Mouse (Mus musculus) layer of hippocampus, adult 9-11 months (tissue): ENCODE measurements around the gene Kcnj9.

ENCODE experiments used
- DNase-seq: peaks from one replicate; pipeline ENCODE4 v3.0.0; 2022

Gene Kcnj9

DNA sequence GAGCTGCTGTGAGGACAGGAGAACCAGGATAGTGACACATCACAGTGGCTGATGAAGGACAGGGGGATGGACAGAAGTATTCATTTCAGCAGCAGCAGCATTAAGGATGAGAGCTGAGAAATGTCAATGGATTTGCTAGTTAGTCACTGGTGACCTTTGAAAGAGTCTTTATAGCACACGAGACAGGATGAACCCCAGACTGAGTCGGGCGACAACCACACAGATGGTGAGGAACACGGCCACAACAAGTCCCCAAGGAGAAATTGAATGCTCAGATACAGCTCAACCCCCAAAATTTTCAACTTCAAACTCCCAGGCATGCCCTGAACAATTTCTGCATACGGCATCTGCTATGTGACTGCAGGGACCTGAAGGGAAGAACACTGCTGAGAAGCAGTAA, 42.4 kb downstream of the Kcnj9 start:
- DNase-seq, result no peak

DNA sequence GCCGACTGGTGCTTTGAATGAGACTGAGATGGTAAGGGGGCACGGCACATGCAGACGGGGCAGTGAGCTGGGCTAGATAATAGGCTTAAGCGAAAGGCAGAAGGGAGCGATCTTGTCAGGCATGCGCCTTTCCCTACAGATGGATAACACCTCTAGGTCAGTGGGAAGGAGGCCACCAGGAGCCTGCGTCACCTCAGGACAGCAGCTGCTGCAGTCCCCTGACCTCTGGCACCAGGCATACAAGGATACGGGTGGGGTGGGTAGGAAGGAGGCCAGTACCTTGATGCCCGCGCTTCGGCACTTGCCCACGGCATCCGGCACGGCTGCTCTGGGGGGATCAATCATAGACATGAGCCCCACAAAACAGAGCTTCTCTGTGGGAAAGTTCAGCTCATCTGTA, 44.9 kb downstream of the Kcnj9 start:
- DNase-seq, result no peak

DNA sequence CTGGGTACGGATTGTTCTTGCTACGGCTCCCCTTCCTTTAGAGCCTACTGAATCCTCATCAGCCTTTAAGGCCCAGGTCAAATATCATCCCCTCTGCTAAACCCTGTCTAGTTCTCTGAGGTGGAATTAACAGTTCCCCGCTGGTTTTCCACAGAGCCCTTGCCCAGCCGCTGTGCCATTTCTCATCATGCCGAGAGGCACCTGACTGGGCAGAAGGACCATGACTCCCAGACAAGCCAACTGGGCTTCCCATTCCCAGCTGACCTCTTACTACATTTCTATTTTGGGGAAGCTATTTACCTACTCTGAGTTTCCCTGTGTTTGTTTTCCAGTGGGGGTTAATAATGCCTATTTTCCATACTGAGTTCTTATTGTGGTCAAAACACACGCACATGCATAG, 46.0 kb downstream of the Kcnj9 start:
- no peak for DNase-seq

DNA sequence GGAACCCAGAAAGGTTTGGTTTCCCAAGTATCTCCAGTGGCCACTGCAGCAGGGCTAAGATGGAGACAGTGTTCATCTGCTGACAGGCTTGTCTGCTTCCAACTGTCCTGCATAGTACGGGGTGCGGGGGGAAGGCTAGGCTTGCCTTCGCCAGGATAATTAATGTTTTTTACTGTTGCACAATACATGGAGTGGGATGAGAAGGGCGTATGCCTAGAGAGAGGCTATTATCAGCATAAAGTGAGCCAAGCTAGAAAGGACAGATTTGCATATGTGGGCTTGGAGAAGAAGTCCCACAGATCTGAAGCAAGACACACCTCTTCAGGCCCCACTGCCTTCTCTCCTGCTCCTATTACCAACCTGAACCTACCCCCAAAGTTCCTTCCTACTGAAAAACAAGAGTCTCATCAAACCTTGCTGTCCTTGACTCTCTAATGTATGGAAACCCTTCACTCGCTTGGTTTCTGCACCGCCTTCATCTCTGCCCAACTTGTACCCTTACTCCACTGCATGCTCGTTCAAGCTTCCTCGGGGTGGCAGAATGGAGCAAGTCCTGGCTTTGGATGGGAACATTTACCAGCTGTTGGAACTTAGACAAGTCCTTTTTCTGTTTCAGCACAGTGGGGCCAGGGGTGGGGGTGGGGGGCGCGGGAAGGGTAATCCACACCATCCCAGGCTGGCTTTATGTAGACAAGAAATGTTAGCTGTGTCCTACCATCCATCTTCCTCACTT, 47.4 kb downstream of the Kcnj9 start:
- peak; percentile 60 for DNase-seq

DNA sequence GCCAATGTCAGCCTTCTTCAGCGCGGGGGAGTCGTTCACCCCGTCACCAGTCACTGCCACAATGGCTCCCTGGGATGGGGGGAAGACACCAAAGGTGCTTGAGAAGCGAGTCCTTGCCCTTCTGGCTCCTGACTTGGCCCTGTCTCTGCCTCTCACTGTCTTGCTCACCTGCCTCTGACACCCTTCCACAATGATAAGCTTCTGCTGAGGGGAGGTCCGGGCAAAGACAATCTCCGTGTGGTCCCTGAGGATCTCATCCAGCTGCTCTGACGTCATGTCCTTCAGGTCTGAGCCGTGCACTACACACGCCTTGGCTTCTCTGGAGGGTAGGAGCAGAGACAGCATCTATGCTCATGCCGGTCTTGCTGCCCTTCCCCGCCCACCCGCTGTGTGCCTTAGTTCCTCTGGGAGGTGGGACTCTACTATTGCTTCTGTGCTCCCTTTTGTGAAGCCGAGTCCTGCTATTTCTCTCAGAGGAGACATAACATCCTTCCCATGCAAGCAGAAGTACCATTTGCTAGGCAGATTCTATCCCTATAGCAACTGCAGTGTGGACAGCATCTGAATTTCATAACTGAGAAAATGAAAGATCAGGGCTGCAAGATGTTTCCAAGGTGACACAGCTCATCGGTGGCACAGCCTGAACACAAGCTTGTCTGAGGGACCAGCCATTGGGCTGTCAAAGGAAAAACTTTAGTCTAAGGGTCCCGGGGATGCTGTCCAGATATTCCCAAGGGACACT, 49.2 kb downstream of the Kcnj9 start:
- no peak for DNase-seq

DNA sequence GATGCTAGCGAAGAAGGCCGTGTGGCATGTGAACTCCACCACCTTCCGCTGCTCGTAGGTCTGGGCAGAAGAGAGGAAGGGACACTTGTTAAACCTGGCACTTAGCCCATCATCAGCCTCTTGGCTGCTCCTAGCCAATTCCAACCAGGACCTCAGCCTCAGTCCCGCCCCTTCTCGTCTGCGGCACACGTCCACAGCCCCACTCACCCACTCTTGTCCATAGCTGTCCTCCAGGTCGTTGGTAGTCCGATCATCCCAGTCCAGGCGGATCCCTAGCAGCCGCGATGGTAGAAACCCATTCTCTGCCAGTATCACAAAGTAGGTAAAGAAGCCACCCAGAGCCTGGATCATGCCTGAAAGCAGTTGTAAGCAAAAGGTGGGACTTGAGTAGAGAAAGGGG, 50.8 kb downstream of the Kcnj9 start:
- no peak for DNase-seq

DNA sequence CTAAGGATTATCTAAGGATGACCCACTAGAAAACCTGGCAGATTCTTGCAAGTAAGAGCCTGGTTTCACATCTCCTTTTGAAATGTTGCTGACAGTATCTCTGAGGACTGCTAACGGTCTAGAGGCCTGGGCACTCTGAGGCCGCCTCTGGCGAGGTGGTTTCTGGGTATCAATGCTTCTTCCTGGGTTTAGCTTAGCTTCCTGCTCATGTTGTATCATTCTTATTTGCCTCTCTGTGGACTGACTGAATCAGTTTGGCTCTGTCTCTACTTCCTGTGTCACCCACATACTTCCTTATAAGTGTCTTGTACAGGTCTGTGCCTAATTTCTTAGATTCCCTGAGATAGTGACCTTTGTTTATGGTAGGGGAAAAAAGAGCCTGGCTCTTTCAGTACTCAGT, 51.9 kb downstream of the Kcnj9 start:
- DNase-seq, result no peak

DNA sequence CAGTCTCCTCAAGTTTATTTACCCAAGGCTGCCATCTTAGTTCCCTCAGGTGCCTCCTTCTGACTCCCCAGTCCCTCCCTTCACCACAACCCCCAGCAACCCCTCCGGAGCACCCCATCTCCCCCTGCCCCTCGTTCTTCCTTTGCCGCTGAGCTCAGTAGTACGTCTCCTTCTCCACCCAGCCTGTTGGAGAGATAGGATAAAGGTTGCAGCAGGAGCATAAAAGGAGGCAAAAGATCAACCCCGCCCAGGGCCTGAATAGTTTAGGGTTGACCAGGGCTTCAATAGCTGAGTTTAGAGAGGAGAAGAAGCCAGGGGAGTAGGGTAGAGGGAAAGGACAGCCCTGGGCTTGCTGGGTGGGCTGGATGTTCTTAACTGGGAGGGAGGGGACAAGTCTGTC, 54.6 kb downstream of the Kcnj9 start:
- no peak for DNase-seq

DNA sequence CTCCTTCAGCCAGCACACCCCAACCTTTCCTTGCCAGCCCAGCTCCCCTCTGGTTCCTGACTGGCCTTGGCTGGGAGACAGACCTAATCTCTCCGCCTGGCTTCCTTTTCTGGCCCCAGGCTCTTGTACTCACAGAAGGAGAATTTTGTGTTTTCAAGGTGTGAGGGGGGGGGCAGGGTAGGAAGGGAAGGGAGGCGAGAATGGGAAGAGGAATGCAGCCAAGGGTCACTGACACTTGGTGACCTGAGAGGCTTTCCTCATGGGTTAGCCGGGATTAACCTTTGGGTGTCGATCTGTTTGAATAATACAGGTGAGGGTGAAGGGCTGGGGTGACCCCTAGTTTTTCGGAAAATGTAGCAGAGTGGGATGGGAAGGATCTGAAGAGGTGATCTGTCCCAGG, 55.0 kb downstream of the Kcnj9 start:
- no peak for DNase-seq

DNA sequence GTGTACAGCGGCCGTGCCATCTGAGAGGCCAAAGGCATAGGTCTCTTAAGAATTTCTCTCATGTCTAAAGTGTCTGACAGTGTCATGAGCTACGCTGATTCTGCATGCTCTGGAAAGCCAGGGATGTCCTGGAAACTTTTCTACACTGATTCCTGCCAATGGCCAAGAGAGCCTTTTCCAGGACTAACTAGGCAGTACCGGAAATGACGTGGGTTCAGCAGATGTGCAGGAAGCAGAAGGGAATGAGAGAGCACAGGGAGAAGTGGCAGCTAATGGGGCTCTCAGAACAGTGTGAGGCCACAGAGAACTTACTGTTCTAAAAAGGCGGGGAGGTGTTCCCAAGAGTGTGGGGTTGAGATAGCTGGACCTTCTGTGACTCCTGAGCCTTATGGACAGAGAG, 55.7 kb downstream of the Kcnj9 start:
- no peak for DNase-seq

DNA sequence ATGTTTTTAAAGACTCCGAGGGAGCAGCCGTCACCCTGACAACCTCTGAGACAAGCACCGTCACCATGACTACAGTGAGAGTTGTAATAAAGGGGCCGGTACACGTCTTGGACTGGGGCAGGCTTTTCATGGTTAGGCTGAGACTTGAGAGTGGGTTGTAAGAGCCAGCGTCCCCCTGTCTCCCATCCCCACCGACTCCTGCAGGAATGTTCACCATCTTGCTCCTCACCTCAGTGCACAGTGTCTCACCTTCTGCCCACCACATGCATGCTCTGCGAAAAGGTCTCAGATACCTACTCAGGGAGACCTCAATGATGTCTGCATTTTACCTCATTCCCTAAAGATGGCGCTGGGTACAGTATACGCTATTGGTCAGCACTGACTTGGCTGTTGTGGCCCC, 57.4 kb downstream of the Kcnj9 start:
- DNase-seq, result no peak

DNA sequence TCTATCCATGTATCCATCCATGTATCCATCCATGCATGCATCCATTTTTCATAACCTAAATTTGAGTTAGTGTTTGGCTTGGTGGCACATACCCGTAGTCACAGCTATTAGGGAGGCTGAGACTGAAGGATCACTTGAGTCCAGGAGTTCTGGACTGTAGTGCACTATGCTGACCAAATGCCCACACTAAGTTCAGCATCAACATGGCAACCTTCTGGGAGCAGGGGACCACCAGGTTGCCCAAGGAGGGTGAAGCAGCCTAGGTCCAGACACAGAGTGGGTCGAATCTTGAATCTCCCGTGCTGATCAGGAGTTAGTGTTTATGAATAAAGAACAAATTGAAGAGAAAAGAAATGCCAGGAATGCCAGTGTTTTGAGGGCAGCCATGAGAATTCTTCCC, 57.9 kb downstream of the Kcnj9 start:
- DNase-seq, result no peak
